Mouse (Mus musculus) olfactory bulb, adult 2 months (tissue): ENCODE measurements around the gene Zbtb25.

Source experiments
- CTCF ChIP-seq: fragments of 200-500 bp; IDR thresholded peaks from 2 replicates; pipeline ENCODE4 v1.5.1; 2012; ENCODE audit warnings: low read depth, mild to moderate bottlenecking, low read length, moderate library complexity; ENCODE audit not compliant: insufficient read depth
- POLR2A ChIP-seq: fragments of 200-500 bp; IDR thresholded peaks from 2 replicates; pipeline ENCODE4 v1.6.1; 2012; ENCODE audit warnings: mild to moderate bottlenecking, low read depth, low read length, moderate library complexity; ENCODE audit not compliant: insufficient read depth

GRCm38 (mm10) chr12:76311951-76312350 is 57.5 kb downstream of the Zbtb25 start:
- TF ChIP-seq CTCF (no peak), POLR2A (no peak)
